Mouse (Mus musculus) thymus, adult 2 months (tissue): ENCODE measurements at regions not wholly inside any gene's neighbourhood (a gene's known extent, or its start where the extent isn't known, plus 50 kb on each side); places are given as distances from the start of the nearest gene placed in this dataset.

Source experiments
- CTCF ChIP-seq: fragments of 200-500 bp; IDR thresholded peaks from 2 replicates; pipeline ENCODE4 v1.5.1; 2012; ENCODE audit warnings: mild to moderate bottlenecking, control low read depth, low read length, moderate library complexity, borderline replicate concordance; ENCODE audit not compliant: control insufficient read depth, poor library complexity, insufficient read depth; ENCODE audit errors: extremely low read depth
- POLR2A ChIP-seq: fragments of 200-500 bp; IDR thresholded peaks from 2 replicates; pipeline ENCODE4 v1.6.1; 2012; ENCODE audit warnings: mild to moderate bottlenecking, low read length, control low read depth, moderate library complexity; ENCODE audit not compliant: control insufficient read depth, poor library complexity, insufficient read depth; ENCODE audit errors: extremely low read depth

GRCm38 (mm10) chr4:89486963-89487362 is 176.1 kb upstream of the Cdkn2b start:
- TF ChIP-seq CTCF (no peak), POLR2A (no peak)
